Comparison of ENCODE assay signal across 12 mouse cellular contexts in the genomic region with DNA sequence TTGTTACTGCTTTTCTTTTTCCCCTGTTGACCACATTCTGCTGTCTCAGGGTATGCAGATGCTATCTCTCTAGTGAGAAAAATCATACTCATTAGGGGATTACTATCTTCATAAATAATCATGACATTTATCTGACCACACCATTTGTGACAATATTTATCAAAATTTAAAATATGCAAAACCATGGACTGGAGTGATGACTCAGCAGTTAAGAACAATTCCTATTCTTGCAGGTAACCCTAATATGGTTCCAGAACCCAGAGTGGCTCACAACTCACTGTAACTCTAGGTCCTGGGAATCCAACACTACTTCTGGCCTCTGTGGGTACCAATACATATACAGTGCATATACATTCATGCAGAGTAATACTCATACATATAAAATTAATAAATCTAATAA.
"Had no signal": no experiment of that assay in that cellular context is flagged by ENCODE, and none has a peak within 500 bp of the region (broad histone marks: within the 10 kb centered on the region; RNA-seq: fewer than 3 reads in every experiment).

No protein-coding gene starts in this region.

- H3K4me1 ChIP-seq: midbrain, embryonic 10.5 days; neural tube, embryonic 12.5 days had no signal

- H3K4me3 ChIP-seq: left cerebral cortex, adult 2 months; limb, embryonic 10.5 days; liver, embryonic 12.5 days; midbrain, embryonic 10.5 days; neural tube, embryonic 12.5 days had no signal

- H3K9me3 ChIP-seq: limb, embryonic 10.5 days; liver, embryonic 12.5 days; midbrain, embryonic 10.5 days; neural tube, embryonic 12.5 days had no signal

- H3K27ac ChIP-seq: left cerebral cortex, adult 2 months; limb, embryonic 10.5 days; liver, embryonic 12.5 days; midbrain, embryonic 10.5 days; neural tube, embryonic 12.5 days had no signal

- H3K27me3 ChIP-seq: liver, embryonic 12.5 days; neural tube, embryonic 12.5 days had no signal

- H3K4me2 ChIP-seq: liver, embryonic 12.5 days; lung, embryonic 14.5 days; neural tube, embryonic 12.5 days had no signal

- DNase-seq: kidney, postnatal 25 days; lung, embryonic 14.5 days; lung, postnatal 10 days; lung, postnatal 4 days; midbrain, embryonic 14.5 days; thymus, adult 2 months; thymus, postnatal 25 days had no signal

- H3K9ac ChIP-seq: liver, embryonic 12.5 days; lung, embryonic 14.5 days; neural tube, embryonic 12.5 days had no signal

- ATAC-seq: liver, embryonic 12.5 days had no signal
